Mouse (Mus musculus): Measurements from ENCODE around the gene Dennd5b.
"Not testable (repeated sequence)": the region's sequence is repeated elsewhere in the genome, so short reads cannot be mapped to it uniquely, and the experiment has no call there.

DNA sequence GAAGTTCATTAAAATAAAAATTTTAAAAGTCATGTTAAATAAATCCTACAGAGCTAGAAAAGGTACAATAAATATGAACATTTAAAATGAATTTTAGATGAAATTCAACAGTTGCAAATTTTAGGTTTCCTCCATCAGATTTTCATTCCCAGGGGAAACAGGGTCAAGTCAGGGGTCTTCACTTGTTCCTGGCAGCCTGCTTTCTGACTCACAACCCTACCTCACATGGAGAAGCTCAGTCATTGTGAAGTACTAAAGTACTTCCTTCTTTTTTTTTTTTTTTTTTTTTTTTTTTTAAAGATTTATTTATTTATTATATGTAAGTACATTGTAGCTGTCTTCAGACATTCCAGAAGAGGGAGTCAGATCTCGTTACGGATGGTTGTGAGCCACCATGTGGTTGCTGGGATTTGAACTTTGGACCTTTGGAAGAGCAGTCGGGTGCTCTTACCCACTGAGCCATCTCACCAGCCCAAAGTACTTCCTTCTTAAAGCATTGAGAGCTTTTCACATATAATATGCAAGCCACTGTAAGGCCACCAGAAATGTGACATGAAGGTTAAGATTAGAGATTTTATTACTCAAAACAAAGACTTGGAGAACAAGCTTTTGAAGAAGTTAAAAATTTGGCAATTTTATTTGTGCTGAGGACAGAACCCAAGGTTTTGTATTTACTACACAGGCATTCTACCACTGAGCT, 111.5 kb downstream of the Dennd5b start:
- TF ChIP-seq POLR2A (IDR thresholded peaks at IDR 0.05; ENCODE audit: low read depth, low read length); CTCF (IDR thresholded peaks at IDR 0.05; ENCODE audit: borderline replicate concordance, insufficient read depth, low read length): not testable (repeated sequence)

Data from embryonic fibroblast, embryonic 13.5 days (primary cell).